Mouse (Mus musculus) liver, postnatal 0 days (tissue): ENCODE data around the gene Pdss2. TPM values are rescaled to one million over a fixed set of nuclear protein-coding genes. Genes with fewer than 3 reads are reported as not detected.
"Not testable (repeated sequence)": the region's sequence is repeated elsewhere in the genome, so short reads cannot be mapped to it uniquely, and the experiment has no call there.

Experiments
- ATAC-seq: fragments of 200-750 bp; cut with Nextera tagmentation; 2 replicates; pipeline ENCODE4 v1.8.0; 2017; ENCODE audit warnings: mild to moderate bottlenecking, moderate library complexity
- DNase-seq: peaks from one replicate; pipeline ENCODE4 v3.0.0-alpha.2; 2016
- H3K27ac ChIP-seq: fragments of 300-500 bp; sonication (generic); 2 replicates; pipeline ENCODE4 v1.5.1; 2014; ENCODE audit warnings: antibody characterized with exemption, moderate library complexity, mild to moderate bottlenecking, low read depth
- H3K27me3 ChIP-seq: fragments of 300-500 bp; sonication (generic); 2 replicates; pipeline ENCODE4 v1.6.1; 2014; ENCODE audit warnings: low read length, control low read depth, mixed read lengths; ENCODE audit not compliant: insufficient read depth
- H3K36me3 ChIP-seq: fragments of 300-500 bp; sonication (generic); replicated peaks from 2 replicates; pipeline ENCODE4 v1.6.1; 2014; ENCODE audit warnings: mild to moderate bottlenecking, control low read depth, low read length, moderate library complexity, mixed read lengths; ENCODE audit not compliant: insufficient read depth
- H3K4me1 ChIP-seq: fragments of 300-500 bp; sonication (generic); 2 replicates; pipeline ENCODE4 v1.6.1; 2014; ENCODE audit warnings: antibody characterized with exemption, mild to moderate bottlenecking, control low read depth; ENCODE audit not compliant: insufficient read depth
- H3K4me2 ChIP-seq: fragments of 300-500 bp; sonication (generic); 2 replicates; pipeline ENCODE4 v1.6.1; 2014; ENCODE audit warnings: low read depth, mild to moderate bottlenecking, low read length, moderate library complexity, mixed read lengths
- H3K4me3 ChIP-seq: fragments of 300-500 bp; sonication (generic); 2 replicates; pipeline ENCODE4 v1.5.1; 2014; ENCODE audit warnings: low read depth, low read length
- H3K9ac ChIP-seq: fragments of 300-500 bp; sonication (generic); replicated peaks from 2 replicates; pipeline ENCODE4 v1.6.1; 2014; ENCODE audit warnings: mild to moderate bottlenecking, moderate library complexity
- H3K9me3 ChIP-seq: fragments of 300-500 bp; sonication (generic); 2 replicates; pipeline ENCODE4 v1.6.1; 2016; ENCODE audit warnings: mild to moderate bottlenecking, control low read depth, low read length, mixed read lengths
- CTCF ChIP-seq: sonication (generic); IDR thresholded peaks from 2 replicates; pipeline ENCODE4 v1.5.1; 2016; ENCODE audit warnings: antibody characterized with exemption, low read depth
- EP300 ChIP-seq: IDR thresholded peaks from 2 replicates; pipeline ENCODE4 v1.6.1; 2016; ENCODE audit warnings: antibody characterized with exemption, low read depth, mild to moderate bottlenecking
- WGBS: fragments of 180-500 bp; shearing (Covaris S2); extraction: QIAGEN DNeasy Blood & Tissue Kit; methylation state at CpG from one replicate; pipeline ENCODE4 v1.1.7; 2014; ENCODE audit not compliant: insufficient replicate concordance; 5-methylcytosine and 5-hydroxymethylcytosine counted together
- polyA plus RNA-seq: library from polyadenylated mRNA; unstranded; fragments of >200 nt; fragmentation: Nextera tagmentation; extraction: Ambion mirVana; gene quantifications from 2 replicates; pipeline ENCODE4 v1.2.1, GENCODE M21; 2015

Pdss2 gene
- polyA plus RNA-seq, 1 experiment from 2014 or later, result 4.5 TPM

DNA sequence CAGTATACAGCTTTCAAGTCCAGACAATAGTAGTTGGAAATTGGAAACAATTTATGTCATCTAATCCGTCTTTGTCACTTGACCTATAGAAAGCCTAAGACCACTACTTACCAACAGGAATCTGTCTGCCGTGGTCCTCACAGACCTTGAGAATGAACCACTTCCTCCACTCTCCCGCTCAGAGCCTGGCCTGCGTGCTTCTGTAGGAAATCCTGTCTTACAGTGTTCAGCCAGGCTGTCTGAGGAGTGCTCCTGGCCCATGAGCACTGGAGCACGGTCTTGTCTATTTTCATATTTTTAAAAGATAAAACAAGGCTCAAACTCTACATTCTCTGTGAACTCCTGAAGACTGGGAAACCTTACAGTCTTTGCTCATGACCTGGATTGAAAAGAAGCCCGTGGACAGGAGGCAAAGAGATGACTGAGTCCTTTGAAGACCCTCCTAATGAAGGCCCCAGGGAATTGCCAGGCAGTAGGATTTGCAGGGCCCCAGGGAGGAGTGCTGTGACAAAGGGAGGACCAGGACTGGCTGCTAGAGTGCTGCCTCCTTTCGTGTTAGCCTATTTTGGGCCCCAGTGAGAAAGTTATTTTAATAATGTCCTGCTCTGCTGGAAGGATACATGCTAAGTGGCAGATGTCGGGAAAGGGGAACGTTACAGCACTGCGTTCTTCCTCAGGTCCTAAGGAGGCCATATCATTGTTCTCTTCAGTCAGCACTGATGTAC, 188.4 kb downstream of the Pdss2 start:
- TF ChIP-seq CTCF, result no peak
- no peak for TF ChIP-seq EP300

GRCm38 (mm10) chr10:43411164-43411563, 189.9 kb downstream of the Pdss2 start:
- DNase-seq, ATAC-seq, H3K4me3 ChIP-seq, H3K27ac ChIP-seq, H3K9ac ChIP-seq, H3K4me1 ChIP-seq, H3K4me2 ChIP-seq, H3K36me3 ChIP-seq, H3K9me3 ChIP-seq, H3K27me3 ChIP-seq: not testable (repeated sequence)
- WGBS, result 79% methylated on average over 3 of the region's 3 CpGs

More for the DNA sequence above, 188.4 kb downstream of the Pdss2 start:
- no peaks in the 10 kb centered on the region for H3K27me3 ChIP-seq
- ATAC-seq, result no peak
- 58% methylated on average over 10 of the region's 10 CpGs for WGBS
- H3K4me2 ChIP-seq, result no peak overlapping the region
- H3K27ac ChIP-seq, result no peak overlapping the region
- DNase-seq, result no peak
- H3K36me3 ChIP-seq, result no peaks in the 10 kb centered on the region
- H3K9ac ChIP-seq, result no peak overlapping the region
- H3K4me3 ChIP-seq, result no peak overlapping the region
- no peaks in the 10 kb centered on the region for H3K4me1 ChIP-seq
- H3K9me3 ChIP-seq, result no peaks in the 10 kb centered on the region

- TF ChIP-seq CTCF (no peak), EP300 (no peak)
- 58% methylated on average over 6 of the region's 6 CpGs for WGBS
- H3K4me1 ChIP-seq, result no peaks in the 10 kb centered on the region
- H3K4me2 ChIP-seq, result no peak overlapping the region
- H3K36me3 ChIP-seq, result no peaks in the 10 kb centered on the region
- DNase-seq (no peak), ATAC-seq (no peak)
- H3K4me3 ChIP-seq, result no peak overlapping the region
- no peaks in the 10 kb centered on the region for H3K9me3 ChIP-seq
- no peak overlapping the region for H3K9ac ChIP-seq
- H3K27me3 ChIP-seq, result no peaks in the 10 kb centered on the region
- no peak overlapping the region for H3K27ac ChIP-seq
Measured at GRCm38 (mm10) chr10:43417346-43417745, 196.1 kb downstream of the Pdss2 start.

- WGBS, result 82% methylated on average over 22 of the region's 22 CpGs
- no peak for TF ChIP-seq EP300
- no peak for TF ChIP-seq CTCF
- DNase-seq, result no peak
- Histone ChIP-seq H3K4me1 (no peaks in the 10 kb centered on the region), H3K4me2 (no peak overlapping the region), H3K27me3 (no peaks in the 10 kb centered on the region), H3K36me3 (no peaks in the 10 kb centered on the region), H3K9ac (no peak overlapping the region), H3K4me3 (no peak overlapping the region), H3K9me3 (no peaks in the 10 kb centered on the region), H3K27ac (no peak overlapping the region)
- ATAC-seq, result no peak
Measured at GRCm38 (mm10) chr10:43420660-43421413, 199.6 kb downstream of the Pdss2 start.

DNA sequence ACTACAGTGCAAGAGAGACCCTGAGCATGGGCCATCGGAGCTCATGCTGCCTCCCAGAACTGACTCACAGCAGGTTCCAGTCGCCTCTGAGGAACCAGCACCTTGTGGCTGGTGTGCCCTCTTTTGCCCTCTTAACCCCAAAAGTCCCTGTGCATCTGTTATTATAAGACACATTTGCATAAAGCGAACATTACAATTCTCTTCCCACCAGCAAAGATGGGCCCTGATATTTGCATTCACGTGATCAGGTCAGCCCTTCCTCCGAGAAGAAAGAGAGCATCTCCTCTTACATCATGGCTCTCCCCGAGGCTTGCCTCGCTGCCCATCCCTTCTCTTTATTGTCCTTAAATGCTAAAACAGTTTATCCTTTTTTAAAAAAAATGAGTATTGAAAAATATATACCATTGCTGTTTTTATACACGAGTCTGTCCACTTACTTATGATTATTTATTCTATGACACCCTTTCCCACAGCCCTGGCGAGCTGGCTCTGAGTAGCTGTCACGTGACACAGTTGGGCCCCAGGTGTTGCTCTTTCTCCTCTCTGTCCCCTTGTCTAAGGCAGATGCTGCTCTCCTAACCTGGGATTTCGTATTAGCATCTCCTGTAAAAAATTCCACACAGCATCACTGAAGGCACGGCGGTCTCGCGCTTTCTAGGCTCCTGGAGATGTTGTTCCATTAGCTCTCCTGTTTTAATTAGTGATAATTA, 200.9 kb downstream of the Pdss2 start:
- Histone ChIP-seq H3K9ac (no peak overlapping the region), H3K4me3 (no peak overlapping the region), H3K27ac (no peak overlapping the region), H3K4me1 (no peaks in the 10 kb centered on the region), H3K36me3 (no peaks in the 10 kb centered on the region), H3K9me3 (no peaks in the 10 kb centered on the region), H3K27me3 (no peaks in the 10 kb centered on the region), H3K4me2 (no peak overlapping the region)
- no peak for ATAC-seq
- WGBS, result 82% methylated on average over 15 of the region's 15 CpGs
- TF ChIP-seq EP300 (no peak), CTCF (no peak)
- no peak for DNase-seq

DNA sequence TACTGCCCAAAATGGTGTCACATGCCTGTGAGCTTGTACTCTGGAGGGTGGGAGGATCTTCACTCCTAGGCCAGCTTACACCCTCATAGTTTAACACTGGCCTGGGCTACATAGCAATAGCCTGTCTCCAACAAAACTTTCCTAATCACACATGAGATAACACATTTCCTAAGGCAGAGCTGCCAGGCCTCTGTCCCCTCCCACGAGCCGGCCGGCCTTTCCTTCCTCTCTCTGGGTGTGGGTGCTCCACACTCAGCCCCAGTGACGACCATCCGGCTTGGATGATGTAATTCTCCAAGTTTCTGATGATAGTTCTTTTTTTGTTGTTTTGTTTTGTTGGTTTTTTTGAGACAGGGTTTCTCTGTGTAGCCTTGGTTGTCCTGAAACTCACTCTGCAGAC, 203.3 kb downstream of the Pdss2 start:
- ATAC-seq, result peak; percentile 53
- 37% methylated on average over 5 of the region's 5 CpGs for WGBS
- no peak for TF ChIP-seq CTCF
- TF ChIP-seq EP300, result no peak

More for the DNA sequence above, 203.3 kb downstream of the Pdss2 start:
- H3K27me3 ChIP-seq, result no peaks in the 10 kb centered on the region
- no peaks in the 10 kb centered on the region for H3K4me1 ChIP-seq
- DNase-seq, result peak; percentile 53
- H3K4me3 ChIP-seq, result no peak overlapping the region
- H3K4me2 ChIP-seq, result no peak overlapping the region
- no peak overlapping the region for H3K9ac ChIP-seq
- no peaks in the 10 kb centered on the region for H3K36me3 ChIP-seq
- H3K27ac ChIP-seq, result no peak overlapping the region
- H3K9me3 ChIP-seq, result no peaks in the 10 kb centered on the region
